Mouse (Mus musculus) liver, adult (tissue): ENCODE measurements at regions not wholly inside any gene's neighbourhood (a gene's known extent, or its start where the extent isn't known, plus 50 kb on each side); places are given as distances from the start of the nearest gene placed in this dataset.

Experiments used
- GATA4 ChIP-seq: IDR thresholded peaks from 2 replicates; pipeline ENCODE4 v1.6.1; 2014; ENCODE audit warnings: mild to moderate bottlenecking, low read length; ENCODE audit not compliant: insufficient replicate concordance

- TF ChIP-seq GATA4: no peak
These were observed 55.3 kb upstream of the Plekha5 start for GRCm38 (mm10) chr6:140368354-140369069.

DNA sequence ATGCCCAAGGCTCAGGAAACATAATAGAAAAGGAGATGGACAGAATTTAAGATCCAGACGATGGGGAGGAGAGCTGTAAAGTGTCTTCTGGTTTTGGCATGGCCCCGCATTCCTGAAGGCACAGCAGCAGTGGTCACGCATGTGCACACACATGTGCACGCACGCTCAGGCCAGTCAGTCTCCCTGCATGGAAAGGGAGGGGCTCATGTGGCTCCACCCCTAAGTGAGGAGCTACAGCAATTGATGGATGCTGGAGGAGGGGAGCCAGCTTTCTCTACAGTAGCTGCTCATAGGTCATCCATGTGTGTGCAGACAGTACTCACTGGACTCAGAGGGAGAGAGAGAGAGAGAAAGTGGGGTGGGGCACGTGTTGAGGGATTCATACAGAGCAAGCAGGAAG is 56.6 kb upstream of the Plekha5 start:
- no peak for TF ChIP-seq GATA4

DNA sequence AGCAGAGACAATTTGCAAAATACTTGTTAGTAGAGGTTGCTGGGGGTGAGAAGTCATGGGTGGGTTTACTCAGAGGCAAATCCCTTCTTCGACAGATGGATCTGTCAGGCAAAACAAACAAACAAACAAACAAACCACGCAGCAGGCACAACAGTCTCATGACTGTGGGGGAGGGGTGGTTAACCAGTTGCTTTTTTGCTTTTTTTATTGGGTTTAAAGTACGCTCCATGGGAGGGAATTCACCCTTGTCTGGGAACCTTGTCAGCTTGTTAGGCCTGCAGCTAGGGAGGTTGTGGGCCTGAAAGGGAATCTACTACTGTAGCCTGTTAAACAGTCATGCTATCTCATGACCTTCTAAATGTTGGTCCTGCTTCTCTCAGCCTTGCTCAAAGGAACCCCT is 57.1 kb upstream of the Plekha5 start:
- no peak for TF ChIP-seq GATA4

DNA sequence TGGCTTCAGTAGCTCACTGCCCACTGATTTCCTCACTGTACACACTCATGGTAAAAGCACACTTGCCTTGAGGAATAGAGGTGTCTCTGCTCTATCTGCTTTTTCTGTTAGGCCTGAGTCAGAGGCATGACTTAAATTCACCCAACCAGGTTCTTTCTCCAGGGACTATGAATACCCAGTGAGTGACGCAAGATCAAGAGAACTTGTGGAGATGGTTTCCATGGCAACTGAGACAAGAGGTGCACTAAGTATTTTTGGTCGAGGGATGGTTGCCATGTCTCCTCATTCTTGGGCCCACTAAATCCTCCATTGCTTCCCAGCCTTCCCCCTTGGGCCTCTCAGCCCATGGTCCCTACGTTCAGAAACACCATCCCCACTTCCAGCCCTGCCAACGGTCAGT is 62.9 kb upstream of the Plekha5 start:
- no peak for TF ChIP-seq GATA4

DNA sequence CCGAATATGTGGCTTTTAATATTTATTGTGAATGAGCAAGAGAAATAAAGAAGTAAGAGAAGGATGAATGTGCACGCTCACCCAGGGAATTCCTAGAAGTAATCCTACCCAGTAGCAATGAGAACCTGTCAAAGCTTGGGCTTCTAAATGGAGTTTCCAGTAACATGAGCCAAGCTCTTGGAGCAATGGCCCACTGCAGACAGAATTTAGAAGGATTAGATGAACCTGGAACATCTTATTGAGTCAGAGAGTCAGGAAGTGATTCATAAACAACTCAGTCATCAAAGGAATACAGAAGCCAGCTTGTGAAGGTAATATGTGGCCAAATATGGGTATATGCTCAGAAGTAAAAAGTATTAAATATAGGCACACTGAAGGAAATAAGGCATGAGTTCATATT is 66.0 kb upstream of the Plekha5 start:
- no peak for TF ChIP-seq GATA4

GRCm38 (mm10) chr6:140357300-140357699 is 66.6 kb upstream of the Plekha5 start:
- no peak for TF ChIP-seq GATA4

DNA sequence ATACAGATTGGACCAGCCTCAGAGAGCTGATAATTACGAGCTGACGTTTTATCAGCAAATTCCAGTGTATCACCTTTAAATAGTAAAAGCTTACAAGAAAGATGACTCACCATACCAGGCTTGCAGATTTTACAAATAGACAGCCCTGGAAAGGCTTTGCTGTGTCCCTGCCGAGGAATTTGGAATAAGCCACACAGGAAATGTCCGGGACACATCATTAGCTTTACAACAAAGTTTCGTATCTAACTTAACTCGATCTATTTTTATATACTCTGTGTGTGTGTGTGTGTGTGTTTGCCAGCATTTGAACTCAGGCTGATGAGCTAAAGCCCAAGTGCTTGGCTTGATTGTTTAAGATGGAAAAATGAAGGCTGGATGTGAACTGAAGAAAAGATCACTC is 69.8 kb upstream of the Plekha5 start:
- no peak for TF ChIP-seq GATA4

GRCm38 (mm10) chr6:140353610-140354009 is 70.2 kb upstream of the Plekha5 start:
- no peak for TF ChIP-seq GATA4

DNA sequence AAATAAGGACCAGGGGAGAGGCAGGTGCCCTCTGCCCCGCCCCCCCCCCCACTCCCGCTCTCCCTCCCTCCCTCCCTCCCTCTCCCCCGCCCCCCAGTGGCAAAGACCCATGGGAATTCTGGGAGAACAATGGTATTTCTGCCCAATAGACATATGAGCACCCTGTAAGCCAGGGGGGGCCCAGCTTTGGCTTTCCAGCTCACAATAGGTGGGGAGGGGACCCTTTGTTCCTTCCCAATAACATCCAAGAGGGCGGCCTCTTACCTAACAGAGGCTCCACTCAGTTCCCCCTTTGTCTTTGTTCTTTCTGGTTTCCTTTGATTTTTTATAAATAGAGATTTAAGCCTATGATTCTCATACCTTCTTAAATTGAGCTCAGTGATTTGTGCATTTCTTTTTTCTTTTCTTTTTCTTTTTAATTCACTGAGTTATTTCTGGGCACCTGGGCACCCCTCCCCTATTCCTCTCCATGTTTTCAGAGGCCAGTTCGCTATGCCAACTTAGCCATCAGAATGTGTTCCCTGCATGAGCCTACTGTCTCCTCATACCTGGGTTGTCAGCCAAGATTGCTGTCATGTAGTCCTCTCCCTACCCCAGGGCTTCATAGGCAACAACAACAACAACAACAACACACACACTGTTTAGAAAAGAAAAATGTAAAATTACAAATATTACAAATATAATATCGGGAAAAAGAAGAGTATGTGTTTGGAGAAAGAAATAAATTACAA is 72.3 kb upstream of the Plekha5 start:
- TF ChIP-seq GATA4: no peak

GRCm38 (mm10) chr6:140348578-140348977 is 75.3 kb upstream of the Plekha5 start:
- no peak for TF ChIP-seq GATA4

- no peak for TF ChIP-seq GATA4
These were observed 76.9 kb upstream of the Plekha5 start for GRCm38 (mm10) chr6:140346929-140347328.

- no peak for TF ChIP-seq GATA4
These were observed 80.2 kb upstream of the Plekha5 start for GRCm38 (mm10) chr6:140343638-140344037.

GRCm38 (mm10) chr6:140342881-140343280 is 81.0 kb upstream of the Plekha5 start:
- no peak for TF ChIP-seq GATA4

- no peak for TF ChIP-seq GATA4
These were observed 84.1 kb upstream of the Plekha5 start for GRCm38 (mm10) chr6:140339731-140340130.

DNA sequence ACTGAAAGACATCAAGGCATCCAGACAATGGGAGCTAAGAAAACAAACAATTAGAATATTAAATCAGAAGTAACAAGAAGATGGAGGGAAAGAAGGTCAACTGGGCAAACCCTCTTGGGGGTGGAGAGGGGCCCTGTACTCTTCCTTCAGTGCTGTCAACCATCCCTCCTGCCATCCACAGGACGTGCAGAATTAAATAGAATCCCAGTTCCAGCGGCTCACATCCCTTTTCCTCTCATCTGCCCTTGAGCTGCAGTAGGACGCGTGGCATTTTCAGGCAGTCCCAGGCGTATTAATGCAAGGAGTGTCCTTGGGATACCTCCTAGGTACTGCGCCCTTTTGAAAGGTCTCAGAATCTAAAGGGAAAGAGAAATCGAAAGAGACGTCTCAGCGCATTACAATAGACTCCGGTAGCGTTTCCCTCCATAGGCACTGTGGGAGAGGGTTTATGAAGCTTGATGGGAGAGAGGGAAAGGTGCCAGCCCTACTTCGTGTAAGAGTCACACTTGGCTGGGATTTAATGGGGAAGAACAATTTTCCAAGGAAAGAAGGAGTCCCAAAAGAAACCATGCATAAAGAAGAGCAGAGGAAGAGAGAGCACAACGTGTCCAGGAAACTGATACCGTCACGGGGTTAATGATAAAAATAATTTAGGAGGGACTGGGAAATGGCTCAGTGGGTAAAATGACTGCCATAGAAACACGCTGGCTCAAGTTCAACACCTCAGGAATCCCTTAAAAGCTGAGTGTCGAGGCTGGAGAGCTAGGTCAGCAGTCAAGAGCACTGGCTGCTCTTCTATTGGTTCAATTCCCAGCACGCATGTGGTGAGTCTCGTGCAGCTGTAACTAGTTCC is 85.7 kb upstream of the Plekha5 start:
- TF ChIP-seq GATA4: no peak

DNA sequence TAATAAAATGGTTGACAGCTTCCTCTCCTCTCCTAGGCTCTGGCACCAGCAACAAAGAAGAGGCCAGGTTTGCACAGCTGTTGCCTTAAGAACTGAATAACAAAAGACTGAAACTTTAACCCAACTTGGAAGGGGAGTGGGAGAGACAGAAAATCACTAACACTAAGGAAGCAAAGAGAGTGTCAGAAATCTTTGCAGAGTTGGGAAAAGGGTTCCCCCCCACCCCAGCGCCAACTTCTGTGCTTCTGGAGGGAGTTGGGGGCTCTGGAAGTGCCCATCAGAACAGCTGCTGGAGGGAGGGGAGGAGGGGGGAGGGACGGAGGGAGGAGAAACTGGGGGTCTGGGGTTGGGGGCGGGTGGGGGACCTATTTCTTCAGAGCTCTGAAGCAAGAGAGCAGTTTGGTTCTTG is 86.8 kb upstream of the Plekha5 start:
- no peak for TF ChIP-seq GATA4
